Mouse (Mus musculus): Measurements from ENCODE around the gene Nkpd1.

Gene Nkpd1

DNA sequence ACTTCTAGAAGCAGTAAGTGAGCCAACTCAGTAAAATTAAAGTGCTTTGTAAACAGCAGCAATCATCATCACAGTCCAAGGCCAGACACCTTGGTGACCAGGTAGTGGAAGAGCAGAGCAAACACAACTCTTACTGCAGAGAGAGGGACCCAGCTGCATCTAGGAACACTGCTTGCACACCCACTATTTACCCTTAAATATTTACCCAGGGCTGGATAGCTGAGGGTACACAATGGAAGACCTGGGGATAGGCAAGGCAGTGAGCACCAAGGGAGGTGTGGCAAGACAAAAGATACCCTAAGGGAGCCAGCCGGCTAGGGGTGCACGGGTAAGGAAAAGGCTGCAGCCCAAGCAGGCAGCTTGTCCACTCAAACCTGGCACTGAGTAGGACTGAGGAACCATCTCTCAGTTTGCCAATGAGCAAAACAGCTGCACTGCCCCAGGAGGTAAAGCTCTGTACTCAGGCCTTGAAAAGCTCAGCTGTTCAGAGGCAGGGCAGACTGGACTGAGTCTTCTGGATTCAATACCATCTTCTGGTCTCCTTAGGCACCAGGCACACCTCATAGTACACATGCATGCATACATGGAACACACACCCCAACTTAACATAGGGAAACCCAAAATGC, 29.8 kb downstream of the Nkpd1 start:
- DNase-seq, result no peak

GRCm38 (mm10) chr7:19549394-19549793, 31.8 kb downstream of the Nkpd1 start:
- no peak for DNase-seq

DNA sequence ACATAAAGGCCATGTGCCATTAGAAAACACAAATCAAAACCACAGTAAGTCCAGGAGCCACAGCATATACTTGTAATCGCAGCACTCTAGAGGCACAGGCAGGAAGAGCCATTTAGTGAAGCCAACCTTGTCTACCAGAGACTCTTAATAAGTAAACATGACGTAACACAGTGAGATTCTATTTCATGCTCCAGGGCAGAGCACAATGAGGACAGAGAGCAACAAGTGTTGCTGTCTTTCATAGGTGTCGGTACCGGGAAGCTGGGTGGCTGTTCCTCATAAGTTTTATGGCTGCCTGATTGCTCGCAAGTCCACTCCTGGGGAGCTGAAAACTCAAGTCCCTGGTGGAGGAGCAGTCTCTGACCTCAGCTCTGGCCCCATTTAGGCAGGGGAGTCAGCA, 34.0 kb downstream of the Nkpd1 start:
- DNase-seq, result no peak

DNA sequence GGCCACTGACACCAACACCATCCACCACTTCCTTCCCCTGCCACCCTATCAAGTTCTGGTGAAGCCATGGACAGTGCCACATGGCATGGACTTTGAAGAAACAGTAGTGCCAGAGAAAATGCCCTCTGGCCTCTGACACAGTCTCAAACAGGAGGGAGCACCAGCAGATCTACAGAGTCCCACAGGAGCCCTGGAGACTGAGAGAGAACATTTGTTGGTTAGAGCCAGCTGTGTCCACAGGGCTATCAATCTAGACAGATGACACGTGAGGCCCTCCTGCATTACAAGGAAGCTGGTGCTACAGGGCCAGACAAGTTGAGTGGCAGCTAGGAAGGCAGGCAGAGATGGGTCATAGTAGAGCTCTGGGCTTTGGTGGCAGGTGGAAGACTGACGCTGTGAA, 34.8 kb downstream of the Nkpd1 start:
- DNase-seq, result no peak

- DNase-seq, result no peak
Measured at GRCm38 (mm10) chr7:19554168-19554567, 36.5 kb downstream of the Nkpd1 start.

DNA sequence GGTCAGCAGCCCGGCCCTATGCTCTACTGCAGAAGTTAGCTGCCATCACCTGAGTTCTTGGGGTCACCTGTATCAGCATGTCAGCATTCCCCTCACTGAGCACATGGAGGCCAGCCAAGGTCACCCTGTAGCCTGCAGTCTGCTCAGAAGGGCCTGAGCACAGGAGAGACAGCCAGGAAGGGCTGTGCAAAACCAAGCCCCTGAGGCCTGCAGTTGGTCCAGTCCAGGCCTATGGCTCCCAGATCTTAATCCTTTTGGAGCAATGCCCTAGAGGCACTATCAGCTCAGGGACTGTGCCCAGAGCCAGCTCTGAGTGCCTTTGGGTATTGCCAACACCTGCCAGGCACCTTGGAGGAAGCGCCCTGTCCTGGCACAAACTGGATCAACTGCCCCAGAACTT, 39.4 kb downstream of the Nkpd1 start:
- DNase-seq, result peak in 1 of 2 experiments; percentile 53

DNA sequence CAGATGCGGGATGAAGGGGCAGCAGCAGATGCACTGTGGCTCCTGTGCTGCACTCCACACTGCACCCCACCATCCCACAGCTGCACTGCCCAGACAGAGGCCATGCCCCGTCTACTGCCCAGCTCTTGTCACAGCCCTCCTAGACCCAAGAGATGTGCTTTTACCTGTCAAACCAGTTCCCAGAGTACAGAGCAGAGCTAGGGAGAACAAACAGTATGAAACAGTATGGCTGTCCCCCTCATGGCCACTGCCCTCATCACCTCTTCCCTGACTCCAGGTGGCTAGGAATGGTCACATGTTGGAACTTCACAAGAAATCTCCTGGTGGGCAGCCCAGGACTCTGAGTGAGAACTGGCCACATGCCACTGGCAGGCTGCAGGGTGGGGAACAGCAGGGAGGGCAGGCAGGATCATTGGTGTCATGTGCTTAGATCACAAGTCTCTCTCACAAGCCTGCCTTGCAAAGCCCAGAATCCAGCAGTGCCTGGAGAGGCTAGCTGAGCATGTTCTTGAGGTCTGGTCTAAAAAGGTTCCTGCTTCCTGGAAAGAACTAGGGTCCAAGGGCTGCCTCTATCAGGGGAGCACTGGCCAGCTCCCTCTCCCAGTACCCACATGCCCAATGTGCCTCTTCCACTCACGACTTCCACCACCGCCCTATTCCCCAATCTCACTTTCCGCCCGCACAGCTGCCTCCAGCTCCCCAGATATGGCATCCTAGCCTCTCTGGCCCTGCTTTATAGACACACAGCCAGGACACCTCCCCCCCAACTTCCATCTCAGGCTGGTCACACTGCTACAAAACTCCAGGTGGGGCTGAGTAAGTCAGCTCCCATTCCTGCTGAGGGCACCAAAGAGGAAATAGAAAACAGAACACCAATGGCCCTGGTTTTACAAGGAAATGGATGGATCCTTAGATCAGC, 40.6 kb downstream of the Nkpd1 start:
- DNase-seq, result no peak

- no peak for DNase-seq
Measured at GRCm38 (mm10) chr7:19558965-19559364, 41.3 kb downstream of the Nkpd1 start.

GRCm38 (mm10) chr7:19560491-19561260, 43.0 kb downstream of the Nkpd1 start:
- DNase-seq, result no peak

GRCm38 (mm10) chr7:19561431-19561764, 43.8 kb downstream of the Nkpd1 start:
- no peak for DNase-seq

DNA sequence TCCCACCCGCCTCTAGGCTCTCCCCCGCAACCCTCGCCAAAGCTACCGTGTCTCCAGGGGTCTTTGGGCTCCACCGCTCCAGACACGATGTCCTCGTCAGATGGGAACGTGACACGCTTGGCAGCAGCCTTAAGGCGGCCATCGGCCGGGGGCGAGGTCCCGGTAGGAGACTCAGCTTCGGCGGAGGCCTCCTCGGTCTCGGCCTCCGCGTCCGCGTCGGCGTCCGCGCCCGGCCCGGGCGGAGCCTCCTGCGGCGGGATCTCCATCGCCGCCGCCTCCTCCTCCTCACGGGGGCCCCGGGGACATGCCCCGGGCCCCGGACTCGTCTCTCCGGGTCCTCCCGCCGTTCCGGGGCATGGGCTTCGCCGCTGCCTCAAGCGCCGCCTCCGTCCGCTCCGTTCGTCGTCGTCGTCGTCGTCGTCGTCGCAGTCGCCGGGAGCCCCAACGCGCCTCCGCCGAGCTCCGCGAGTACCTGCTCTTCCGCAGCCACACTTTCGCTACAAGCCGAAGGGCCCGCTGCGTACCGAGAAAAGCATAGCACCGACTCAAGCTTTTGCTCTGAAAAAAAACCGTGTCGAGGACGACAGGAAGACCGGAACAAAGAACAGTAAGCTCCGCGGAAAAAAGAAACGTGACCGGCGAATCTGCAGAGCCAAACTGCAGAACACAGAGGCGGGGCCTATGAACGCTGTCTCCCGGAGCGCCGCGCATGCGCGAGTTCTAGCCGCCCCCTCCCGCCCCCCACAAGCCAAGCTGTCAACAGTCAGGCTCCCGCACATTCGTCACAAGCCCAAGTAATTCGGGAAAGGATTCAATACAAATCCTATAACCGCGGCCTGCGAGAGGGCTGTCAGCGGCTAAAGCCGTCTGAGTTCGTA, 44.4 kb downstream of the Nkpd1 start:
- DNase-seq, result peak; percentile 95 to 97

DNA sequence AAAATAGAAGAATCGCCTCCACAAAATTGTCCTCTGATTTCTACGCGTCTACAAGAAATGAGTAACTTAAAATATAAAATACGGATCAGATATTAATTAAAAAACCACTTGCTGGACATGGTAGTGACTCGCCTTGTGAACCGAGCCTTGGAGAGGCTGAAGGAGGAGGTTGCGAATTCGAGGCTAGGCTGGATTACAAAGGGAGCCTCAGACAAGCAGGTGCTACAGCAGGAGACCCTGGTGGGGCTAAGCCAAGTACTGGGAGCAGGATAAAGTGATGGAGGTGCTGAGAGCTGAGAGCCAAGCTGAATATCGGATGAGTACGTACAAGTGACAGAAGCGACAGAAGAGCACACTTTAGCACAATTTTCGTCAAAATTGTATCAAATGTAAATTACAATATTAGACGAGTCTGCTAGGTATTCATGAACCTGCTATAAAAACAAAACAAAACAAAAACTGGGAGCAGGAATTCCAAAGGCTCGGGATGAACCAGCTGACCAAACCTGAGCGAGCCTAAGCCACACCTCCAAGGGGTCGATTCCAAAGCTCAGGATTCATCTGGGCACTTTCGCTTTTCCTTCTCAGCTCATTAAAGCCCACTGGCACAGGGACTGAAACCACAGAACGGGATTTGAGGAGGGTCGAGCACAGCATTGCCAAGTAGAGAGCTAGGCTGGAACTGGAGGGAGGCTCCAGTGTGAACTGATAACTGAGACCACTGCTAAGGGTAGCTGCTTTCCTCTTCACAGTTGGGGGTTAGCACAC, 45.2 kb downstream of the Nkpd1 start, which contains the start of gene Ppp1r37:
Gene Ppp1r37 (minus strand): TSS at position 434 of the 768 bp plus-strand sequence.
- DNase-seq, result peak; percentile 38 to 49

- no peak for DNase-seq
Measured at GRCm38 (mm10) chr7:19563884-19564283, 46.2 kb downstream of the Nkpd1 start.

DNA sequence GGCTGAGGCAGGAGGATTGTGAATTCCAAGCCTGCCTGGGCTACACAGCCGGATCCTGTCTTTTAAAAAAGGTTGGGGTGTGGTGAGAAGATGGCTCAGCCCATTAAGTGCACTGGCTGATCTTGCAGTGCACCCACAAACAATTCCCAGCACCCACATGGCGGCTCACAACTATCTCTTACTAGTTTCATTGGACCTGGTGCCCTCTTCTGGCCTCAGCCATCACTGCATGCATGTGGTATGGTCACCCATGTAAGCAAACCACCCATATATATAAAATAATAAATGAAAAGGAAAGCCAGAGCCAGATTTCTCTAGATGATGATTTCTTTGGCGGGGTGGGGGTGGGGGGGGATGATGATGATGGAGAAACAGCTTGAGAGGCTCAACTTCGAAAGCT, 46.8 kb downstream of the Nkpd1 start:
- DNase-seq, result no peak

GRCm38 (mm10) chr7:19565803-19566202, 48.2 kb downstream of the Nkpd1 start:
- no peak for DNase-seq

DNA sequence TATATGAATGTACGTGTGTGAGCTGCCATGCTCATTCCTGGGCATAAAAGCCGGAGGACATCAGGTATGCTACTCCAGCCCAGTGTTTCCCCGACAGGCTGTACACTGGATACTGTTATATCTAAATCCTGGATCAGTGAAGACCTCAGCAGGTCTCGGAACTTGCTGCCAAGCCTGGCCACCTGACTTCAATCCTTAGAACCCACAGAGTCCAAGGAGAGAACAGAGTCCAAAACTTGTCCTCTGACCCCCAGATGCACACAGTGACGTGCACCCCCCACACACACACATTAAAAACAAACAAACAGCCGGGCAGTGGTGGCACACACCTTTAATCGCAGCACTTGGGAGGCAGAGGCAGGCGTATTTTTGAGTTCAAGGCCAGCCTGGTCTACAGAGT, 49.8 kb downstream of the Nkpd1 start:
- no peak for DNase-seq

DNA sequence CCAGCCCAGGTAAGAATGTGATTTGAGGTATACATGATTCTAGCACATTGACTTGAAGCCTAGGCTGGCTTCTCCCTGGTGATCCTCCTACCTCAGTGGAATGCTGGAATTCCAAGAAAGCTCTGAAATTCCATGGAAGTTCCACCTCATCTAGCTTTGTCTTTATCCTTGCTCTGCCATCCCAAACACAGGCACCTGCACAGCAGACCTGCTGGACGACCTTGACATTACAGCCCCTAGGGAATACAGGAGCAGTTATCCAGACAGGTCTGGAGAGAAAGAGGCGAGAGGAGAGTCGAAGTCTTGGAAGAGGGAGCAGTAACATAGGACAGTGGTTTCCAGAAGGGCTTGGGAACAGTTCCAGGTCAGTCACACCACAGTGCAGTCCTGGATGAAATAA, 52.0 kb downstream of the Nkpd1 start:
- DNase-seq, result no peak

DNA sequence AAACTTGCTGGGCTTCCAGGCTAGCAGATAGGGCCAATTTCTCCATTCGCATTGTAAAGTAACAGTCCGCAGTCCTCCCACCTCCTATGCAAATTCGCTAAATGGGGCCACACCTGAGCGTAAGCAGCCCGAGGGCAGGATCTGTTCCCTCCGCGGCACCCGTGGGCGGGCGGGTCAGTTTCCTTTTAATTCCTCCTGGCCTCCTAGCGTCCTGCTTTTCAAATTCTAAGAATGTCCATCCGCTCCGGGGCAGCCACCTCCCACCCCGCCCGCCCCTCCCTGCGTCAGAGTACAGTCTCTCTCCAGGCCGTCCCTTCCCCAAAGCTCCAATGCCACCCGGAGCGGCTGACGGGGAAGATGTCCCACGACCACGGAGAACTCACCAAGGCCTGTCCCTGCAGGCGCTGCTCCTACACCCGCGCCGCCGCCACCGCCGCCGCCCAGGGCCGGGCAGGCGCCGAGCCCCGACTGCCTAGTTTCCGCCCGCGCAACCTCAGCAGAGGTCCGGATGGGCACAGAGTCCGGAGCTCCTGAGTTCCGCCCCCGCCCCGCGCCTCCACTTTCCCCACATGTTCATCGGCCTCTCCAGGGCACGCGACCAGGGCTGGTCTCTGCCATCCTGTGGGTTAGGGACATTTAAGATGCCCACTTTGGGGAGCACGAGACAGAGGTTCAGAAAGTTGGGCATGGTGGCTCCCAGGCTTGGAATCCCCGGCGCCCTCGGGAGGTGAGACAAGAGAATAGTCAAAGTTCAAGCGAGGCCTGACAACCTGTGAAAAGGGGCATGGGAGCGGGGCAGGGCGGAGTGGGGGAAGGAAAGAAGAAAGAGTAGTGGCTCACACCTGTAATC, 55.5 kb downstream of the Nkpd1 start:
- peak; percentile 86 to 88 for DNase-seq

- no peak for DNase-seq
Measured at GRCm38 (mm10) chr7:19573776-19574140, 56.1 kb downstream of the Nkpd1 start.

Data from cerebellum, postnatal 25 days (tissue).